17 mouse cellular contexts compared by ENCODE assay signal in the genomic region with DNA sequence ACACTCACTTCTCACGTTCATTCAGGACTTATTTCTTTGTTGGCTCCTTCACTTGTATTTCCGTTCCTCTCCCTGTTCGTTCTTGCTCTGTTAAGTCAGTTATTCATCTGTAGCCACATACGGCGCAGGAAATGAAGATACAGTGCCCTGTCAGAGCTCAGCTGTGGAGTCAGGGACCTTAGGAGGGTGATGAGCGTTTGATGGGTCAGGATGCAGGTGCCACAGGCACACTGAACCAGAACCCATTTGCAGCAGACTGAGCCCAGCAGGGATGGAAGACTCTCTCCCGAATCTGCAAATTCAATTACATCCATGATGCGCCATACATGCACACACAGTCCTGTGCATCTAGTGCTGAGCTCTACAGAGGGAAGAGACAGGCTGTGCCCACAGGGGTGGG.
"Had no signal": no experiment of that assay in that cellular context is flagged by ENCODE, and none has a peak within 500 bp of the region (broad histone marks: within the 10 kb centered on the region; RNA-seq: fewer than 3 reads in every experiment).

No protein-coding gene starts in this region.

- H3K4me1 ChIP-seq: liver, embryonic 13.5 days; midbrain, embryonic 15.5 days had no signal

- H3K4me3 ChIP-seq: layer of hippocampus, adult 2 months; left cerebral cortex, adult 2 months; liver, embryonic 13.5 days; midbrain, embryonic 15.5 days; myocyte had no signal

- H3K9me3 ChIP-seq: liver, embryonic 13.5 days; midbrain, embryonic 15.5 days had no signal

- H3K36me3 ChIP-seq: liver, embryonic 13.5 days; midbrain, embryonic 15.5 days had no signal

- H3K27me3 ChIP-seq: liver, embryonic 13.5 days had no signal

- ATAC-seq: midbrain, embryonic 15.5 days had no signal

- H3K4me2 ChIP-seq: liver, embryonic 13.5 days; midbrain, embryonic 11.5 days; midbrain, embryonic 15.5 days had no signal

- H3K9ac ChIP-seq: liver, embryonic 13.5 days; midbrain, embryonic 15.5 days had no signal

- H3K27ac ChIP-seq: kidney, postnatal 0 days; layer of hippocampus, adult 2 months; left cerebral cortex, adult 2 months; liver, embryonic 13.5 days; midbrain, embryonic 15.5 days; stomach, postnatal 0 days had no signal

- DNase-seq: kidney, adult 2 months; kidney, postnatal 25 days; layer of hippocampus, postnatal 36 days; liver, embryonic 13.5 days; lung, adult 2 months; lung, postnatal 14 days; lung, postnatal 4 days; thymus, adult 2 months; thymus, postnatal 14 days; thymus, postnatal 4 days had no signal
